Mouse (Mus musculus): ENCODE measurements around the gene Gsdma3.

DNA sequence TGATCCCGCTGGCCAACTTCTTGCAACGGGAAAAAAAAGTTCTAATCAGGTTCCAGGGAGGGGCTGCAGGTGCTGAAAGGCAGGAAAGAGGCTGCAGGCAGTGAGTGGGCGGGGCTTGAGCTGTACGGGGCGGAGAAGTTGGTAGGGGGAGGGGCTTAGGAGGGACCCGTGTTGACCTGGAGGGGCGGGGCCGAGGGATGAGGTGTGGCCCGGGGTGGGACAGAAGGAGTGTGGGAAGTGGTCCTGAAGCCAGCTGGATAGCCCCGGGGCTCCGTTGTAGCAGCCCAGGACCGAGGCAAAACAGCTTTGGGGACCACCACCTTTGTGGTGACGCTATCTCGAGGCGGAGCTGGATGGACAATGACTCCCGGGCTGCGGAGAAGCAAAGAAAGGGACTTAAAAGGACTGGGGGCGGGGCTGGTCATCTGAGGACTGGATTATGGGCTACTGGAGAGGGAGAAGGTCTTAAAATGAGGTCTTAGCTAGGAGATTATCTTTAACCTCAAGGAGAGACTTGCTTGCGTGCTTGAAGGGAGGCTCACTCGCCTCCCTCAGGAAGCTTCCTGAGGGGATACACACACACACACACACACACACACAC lies 24.0 kb upstream of the Gsdma3 start:
- TF ChIP-seq POLR2A (IDR thresholded peaks at IDR 0.05; ENCODE audit: extremely low read depth, insufficient read depth, low read length): no peak
- no peak for TF ChIP-seq CTCF (IDR thresholded peaks at IDR 0.05; ENCODE audit: extremely low read depth, insufficient read depth, low read length)

Data from cortical plate, adult 2 months (tissue).